Mouse (Mus musculus) lung, adult 2 months (tissue): ENCODE measurements at regions not wholly inside any gene's neighbourhood (a gene's known extent, or its start where the extent isn't known, plus 50 kb on each side); places are given as distances from the start of the nearest gene placed in this dataset.

Source experiments
- CTCF ChIP-seq: fragments of 200-500 bp; IDR thresholded peaks from 2 replicates; pipeline ENCODE4 v1.5.1; 2011; ENCODE audit warnings: mild to moderate bottlenecking, low read length, control low read depth; ENCODE audit not compliant: insufficient read depth
- POLR2A ChIP-seq: fragments of 200-500 bp; IDR thresholded peaks from 2 replicates; pipeline ENCODE4 v1.6.1; 2011; ENCODE audit warnings: low read depth, mild to moderate bottlenecking, control low read depth, low read length, borderline replicate concordance; ENCODE audit errors: extremely low read depth

GRCm38 (mm10) chrX:11591391-11592187, 264.0 kb downstream of the H2al1j start:
- peak; percentile 32; the same call in 1 of the 2 replicates for TF ChIP-seq CTCF
- no peak for TF ChIP-seq POLR2A
